Mouse (Mus musculus) ES-E14 (cell line): Measurements from ENCODE around the gene Fitm2. TPM values are rescaled to one million over a fixed set of nuclear protein-coding genes. Genes with fewer than 3 reads are reported as not detected.
A peak's percentile ranks its signal among the peaks of the same experiment; 100 is the strongest.
"Not testable (repeated sequence)": the region's sequence is repeated elsewhere in the genome, so short reads cannot be mapped to it uniquely, and the experiment has no call there.

Experiments
- DNase-seq: peaks from one replicate; pipeline ENCODE4 v3.0.0-alpha.2; 2013; ENCODE audit warnings: low read depth, low spot score
- H3K27ac ChIP-seq: 2 replicates; pipeline ENCODE4 v1.5.1; 2012; ENCODE audit warnings: low read depth, mild to moderate bottlenecking, low read length, moderate library complexity, mixed read lengths; ENCODE audit not compliant: poor library complexity, insufficient read depth, severe bottlenecking
- H3K36me3 ChIP-seq: 2 replicates; pipeline ENCODE4 v1.6.1; 2012; ENCODE audit warnings: mild to moderate bottlenecking, low read length, moderate library complexity, mixed read lengths; ENCODE audit not compliant: control insufficient read depth, poor library complexity, insufficient read depth, severe bottlenecking
- H3K4me1 ChIP-seq, 2 experiments: fragments of 150-350 bp in 1 of 2; sonication (generic) in 1 of 2; 2 replicates each; pipeline ENCODE4 v1.6.1; 2012; ENCODE audit warnings: low read length in 2 of 2, mild to moderate bottlenecking in 1 of 2, mixed read lengths in 1 of 2; ENCODE audit not compliant: control insufficient read depth in 2 of 2, insufficient read depth in 2 of 2, poor library complexity in 1 of 2
- H3K4me3 ChIP-seq, 2 experiments: fragments of 150-350 bp in 1 of 2; sonication (generic) in 1 of 2; 2 replicates each; pipeline ENCODE4 v1.5.1; 2012; ENCODE audit warnings: low read length in 2 of 2, low read depth in 1 of 2, mild to moderate bottlenecking in 1 of 2, mixed read lengths in 1 of 2; ENCODE audit not compliant: insufficient read depth in 1 of 2, poor library complexity in 1 of 2, severe bottlenecking in 1 of 2
- H3K9ac ChIP-seq: 2 replicates; pipeline ENCODE4 v1.6.1; 2012; ENCODE audit warnings: low read depth, mild to moderate bottlenecking, low read length, mixed read lengths; ENCODE audit not compliant: poor library complexity, insufficient read depth, severe bottlenecking
- H3K9me3 ChIP-seq: fragments of 150-350 bp; sonication (generic); 2 replicates; pipeline ENCODE4 v1.6.1; 2012; ENCODE audit warnings: low read depth, mild to moderate bottlenecking, low read length; ENCODE audit not compliant: control insufficient read depth, insufficient read depth
- CHD2 ChIP-seq: IDR thresholded peaks from 2 replicates; pipeline ENCODE4 v1.6.1; 2014; ENCODE audit warnings: mild to moderate bottlenecking, low read depth, low read length, inconsistent platforms
- HCFC1 ChIP-seq: IDR thresholded peaks from 2 replicates; pipeline ENCODE4 v1.6.1; 2012; ENCODE audit warnings: low read length, inconsistent platforms, borderline replicate concordance; ENCODE audit not compliant: insufficient read depth
- MAFK ChIP-seq: IDR thresholded peaks from 2 replicates; pipeline ENCODE4 v1.6.1; 2014; ENCODE audit warnings: mild to moderate bottlenecking, low read depth, low read length, inconsistent platforms; ENCODE audit not compliant: insufficient read depth
- ZC3H11A ChIP-seq: IDR thresholded peaks from 2 replicates; pipeline ENCODE4 v1.6.1; 2012; ENCODE audit warnings: low read depth, mild to moderate bottlenecking, inconsistent platforms, low read length, borderline replicate concordance
- ZNF384 ChIP-seq: IDR thresholded peaks from 2 replicates; pipeline ENCODE4 v1.6.1; 2012; ENCODE audit warnings: low read depth, low read length, inconsistent platforms
- in situ Hi-C, 2 experiments: fragments of 600-800 bp; cut with MboI; formaldehyde crosslinking; loops; one replicate each; pipeline ENCODE4 v1.15.1; 2025; ENCODE audit warnings: low sequenced_read_pairs in 2 of 2, inconsistent platforms in 1 of 2; ENCODE audit not compliant: unreplicated experiment in 2 of 2
- total RNA-seq: library from RNA; depleted of rRNA; stranded (reverse); fragments of 300-350 nt; gene quantifications from 2 replicates; pipeline ENCODE4 v1.2.3, GENCODE M21; 2012

Gene Fitm2
- total RNA-seq, 1 experiment = 23.4 TPM

GRCm38 (mm10) chr2:163462386-163462785, 10.0 kb downstream of the Fitm2 start:
- in situ Hi-C loops = no loop called here
- peaks cover 21 to 25% of the 10 kb centered on the region in 2 experiments for H3K4me1 ChIP-seq
- peak overlapping the region; percentile 92 for H3K27ac ChIP-seq
- no peak for TF ChIP-seq HCFC1
- no peaks in the 10 kb centered on the region for H3K9me3 ChIP-seq
- no peak overlapping the region for H3K4me3 ChIP-seq
- peaks cover 3% of the 10 kb centered on the region; the same call in 1 of the 2 replicates for H3K36me3 ChIP-seq
- peak overlapping the region; percentile 23; the same call in 1 of the 2 replicates for H3K9ac ChIP-seq
- no peak for DNase-seq

- H3K36me3 ChIP-seq, H3K9ac ChIP-seq, DNase-seq, H3K9me3 ChIP-seq, in situ Hi-C loops, H3K4me3 ChIP-seq: not testable (repeated sequence)
- H3K27ac ChIP-seq = peak overlapping the region; percentile 92
- peaks cover 18 to 20% of the 10 kb centered on the region in 2 experiments for H3K4me1 ChIP-seq
- TF ChIP-seq MAFK = peak; percentile 60; the same call in 1 of the 2 replicates
Observed at GRCm38 (mm10) chr2:163461307-163461706, 11.1 kb downstream of the Fitm2 start.

GRCm38 (mm10) chr2:163460622-163461021, 11.8 kb downstream of the Fitm2 start:
- in situ Hi-C loops = no loop called here
- Histone ChIP-seq H3K4me1 (peaks cover 17 to 18% of the 10 kb centered on the region in 2 experiments), H3K9me3 (no peaks in the 10 kb centered on the region), H3K4me3 (no peak overlapping the region), H3K9ac (no peak overlapping the region), H3K27ac (no peak overlapping the region), H3K36me3 (no peaks in the 10 kb centered on the region)
- no peak for DNase-seq
- no peak for TF ChIP-seq CHD2
- TF ChIP-seq HCFC1 = no peak
- TF ChIP-seq ZNF384 = no peak
- no peak for TF ChIP-seq MAFK
- no peak for TF ChIP-seq ZC3H11A

- TF ChIP-seq ZNF384 (0 out of 2 replicates have a peak, but pooled peaks have one; percentile 34), HCFC1 (no peak)
- DNase-seq = no peak
- in situ Hi-C loops = no loop called here
- H3K36me3 ChIP-seq = no peaks in the 10 kb centered on the region
- H3K9me3 ChIP-seq = no peaks in the 10 kb centered on the region
- H3K27ac ChIP-seq = no peak overlapping the region
- peak overlapping the region; percentile 29; the same call in 1 of the 2 replicates for H3K9ac ChIP-seq
- peaks cover 13 to 14% of the 10 kb centered on the region in 2 experiments for H3K4me1 ChIP-seq
- peak overlapping the region; percentile 22 to 29; a peak in 3 of 4 replicates for H3K4me3 ChIP-seq
Observed at GRCm38 (mm10) chr2:163459380-163459779, 13.0 kb downstream of the Fitm2 start.

- Histone ChIP-seq H3K9ac (peak overlapping the region; percentile 29; the same call in 1 of the 2 replicates), H3K4me3 (peak overlapping the region; percentile 22 to 29; a peak in 3 of 4 replicates)
- in situ Hi-C loops = no loop called here
Observed at GRCm38 (mm10) chr2:163458539-163459265, 13.7 kb downstream of the Fitm2 start.

More at GRCm38 (mm10) chr2:163458539-163459265, 13.7 kb downstream of the Fitm2 start:
- no peaks in the 10 kb centered on the region for H3K9me3 ChIP-seq
- H3K27ac ChIP-seq = no peak overlapping the region
- no peak for TF ChIP-seq CHD2
- no peak for TF ChIP-seq ZNF384
- no peak for TF ChIP-seq HCFC1
- no peak for TF ChIP-seq ZC3H11A
- TF ChIP-seq MAFK = no peak
- no peak for DNase-seq
- H3K36me3 ChIP-seq = no peaks in the 10 kb centered on the region
- peaks cover 10% of the 10 kb centered on the region in 2 experiments; a peak in 3 of 4 replicates for H3K4me1 ChIP-seq
